In the genomic region with DNA sequence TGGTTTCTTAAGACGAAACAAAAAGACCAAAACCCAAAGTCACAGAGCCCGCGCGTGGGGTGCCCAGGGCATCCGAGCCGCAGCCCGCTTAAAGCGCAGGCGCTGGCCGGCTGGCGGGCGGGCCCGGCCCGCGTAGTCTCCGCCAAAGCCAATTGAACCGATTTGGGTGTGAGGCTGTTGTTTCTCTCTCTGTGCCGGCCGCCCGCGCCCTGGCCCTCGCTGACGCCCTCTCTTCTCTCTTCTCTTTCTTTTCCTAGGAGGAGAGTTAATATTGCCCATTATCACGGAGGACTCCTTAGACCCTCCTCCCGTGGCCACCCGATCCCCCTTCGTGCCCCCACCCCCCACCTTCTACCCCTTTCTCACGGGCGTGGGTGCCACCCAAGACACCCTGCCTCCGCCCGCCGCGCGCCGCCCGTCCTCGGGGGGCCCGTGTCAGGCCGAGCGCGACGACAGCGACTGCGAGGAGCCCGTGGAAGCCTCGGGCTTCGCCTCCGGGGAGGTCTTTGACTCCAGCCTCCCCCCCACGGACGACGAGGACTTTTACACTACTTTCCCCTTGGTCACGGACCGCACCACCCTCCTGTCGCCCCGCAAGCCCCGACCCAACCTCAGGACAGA, we compare ENCODE assay signal across 9 mouse cellular contexts. TPM values are rescaled to one million over a fixed set of nuclear protein-coding genes. Genes with fewer than 3 reads are reported as not detected.
A peak's percentile ranks its signal among the peaks of the same experiment; 100 is the strongest.
DNase-seq lines count a peak whose midpoint lies in the region; ATAC-seq and TF ChIP-seq lines count a peak whose summit lies in the region.
"Had no signal": no experiment of that assay in that cellular context is flagged by ENCODE, and none has a peak within 500 bp of the region (broad histone marks: within the 10 kb centered on the region; RNA-seq: fewer than 3 reads in every experiment).

No protein-coding gene starts in this region.

- peak; percentile 97 for DNase-seq in heart, adult 11 months
- DNase-seq in heart, postnatal 25 days (ENCODE audit: low spot score), result no peak
- DNase-seq in brain, adult 2 months (ENCODE audit: low read depth, low spot score), result peak; percentile 67
- DNase-seq in kidney, postnatal 0 days (ENCODE audit: low spot score), result peak; percentile 64
- peak; percentile 94 for DNase-seq in midbrain, embryonic 11.5 days (ENCODE audit: low spot score, missing footprints)
- no peak for DNase-seq in thymus, adult 2 months

- intact Hi-C loops in heart, postnatal 25 days (cut with DNase I), result no loop called here

- no peaks in the 10 kb centered on the region for H3K9me3 ChIP-seq in heart, embryonic 11.5 days (replicated peaks; ENCODE audit: control insufficient read depth, low read length)
- H3K9me3 ChIP-seq in kidney, postnatal 0 days (replicated peaks; ENCODE audit: low read length), result no peaks in the 10 kb centered on the region
- no peaks in the 10 kb centered on the region for H3K9me3 ChIP-seq in midbrain, embryonic 11.5 days (ENCODE audit: control insufficient read depth, low read length)

- peak overlapping the region; percentile 49 for H3K4me3 ChIP-seq in heart, embryonic 11.5 days (ENCODE audit: low read depth, low read length)
- peak overlapping the region; percentile 44 for H3K4me3 ChIP-seq in kidney, postnatal 0 days (replicated peaks; ENCODE audit: low read depth, low read length)
- peak overlapping the region; percentile 42 for H3K4me3 ChIP-seq in midbrain, embryonic 11.5 days (ENCODE audit: low read depth, low read length)
- H3K4me3 ChIP-seq in thymus, adult 2 months (ENCODE audit: control insufficient read depth, insufficient read depth, low read length), result no peak overlapping the region

- TF ChIP-seq POLR2A in thymus, adult 2 months (IDR thresholded peaks at IDR 0.05; ENCODE audit: control insufficient read depth, extremely low read depth, insufficient read depth, low read length, poor library complexity), result no peak

- H3K27me3 ChIP-seq in heart, embryonic 11.5 days (ENCODE audit: control insufficient read depth, insufficient read depth, low read length), result peaks cover 45% of the 10 kb centered on the region
- no peaks in the 10 kb centered on the region for H3K27me3 ChIP-seq in kidney, postnatal 0 days (ENCODE audit: insufficient read depth, low read length)
- no peaks in the 10 kb centered on the region; the same call in 1 of the 2 replicates for H3K27me3 ChIP-seq in midbrain, embryonic 11.5 days (ENCODE audit: control insufficient read depth, insufficient read depth, low read length)
- H3K27me3 ChIP-seq in thymus, adult 2 months (ENCODE audit: control insufficient read depth, insufficient read depth, low read length), result peaks cover 12% of the 10 kb centered on the region

- under 1% methylated on average over 45 of the region's 56 CpGs for WGBS in heart, embryonic 11.5 days (ENCODE audit: insufficient replicate concordance)
- under 1% methylated on average over 56 of the region's 56 CpGs for WGBS in kidney, postnatal 0 days
- WGBS in midbrain, embryonic 11.5 days, result under 1% methylated on average over 53 of the region's 56 CpGs
- WGBS in thymus, adult 2 months, result 2% methylated on average over 56 of the region's 56 CpGs

- peak overlapping the region; percentile 63 for H3K9ac ChIP-seq in heart, embryonic 11.5 days (ENCODE audit: low read depth, low read length)
- peak overlapping the region; percentile 61 for H3K9ac ChIP-seq in kidney, postnatal 0 days (ENCODE audit: low read depth, low read length)
- peak overlapping the region; percentile 85 for H3K9ac ChIP-seq in midbrain, embryonic 11.5 days (ENCODE audit: low read length)

- no peak for TF ChIP-seq CTCF in kidney, postnatal 0 days (IDR thresholded peaks at IDR 0.05; ENCODE audit: low read depth)
- TF ChIP-seq CTCF in thymus, adult 2 months (IDR thresholded peaks at IDR 0.05; ENCODE audit: borderline replicate concordance, control insufficient read depth, extremely low read depth, insufficient read depth, low read length, poor library complexity), result no peak

- H3K4me2 ChIP-seq in heart, embryonic 11.5 days, result peak overlapping the region; percentile 87
- peak overlapping the region; percentile 79 for H3K4me2 ChIP-seq in kidney, postnatal 0 days (ENCODE audit: low read length)
- H3K4me2 ChIP-seq in midbrain, embryonic 11.5 days, result peak overlapping the region; percentile 89

- H3K36me3 ChIP-seq in heart, embryonic 11.5 days (ENCODE audit: control insufficient read depth, insufficient read depth, low read length), result no peaks in the 10 kb centered on the region
- no peaks in the 10 kb centered on the region for H3K36me3 ChIP-seq in kidney, postnatal 0 days (ENCODE audit: insufficient read depth, low read length)
- H3K36me3 ChIP-seq in midbrain, embryonic 11.5 days (ENCODE audit: control insufficient read depth, insufficient read depth, low read length), result no peaks in the 10 kb centered on the region
- no peaks in the 10 kb centered on the region for H3K36me3 ChIP-seq in thymus, adult 2 months (ENCODE audit: control insufficient read depth, insufficient read depth, low read length)

- no peak overlapping the region for H3K27ac ChIP-seq in heart, embryonic 11.5 days (ENCODE audit: low read depth, low read length)
- H3K27ac ChIP-seq in kidney, postnatal 0 days, result peak overlapping the region; percentile 70; the same call in 1 of the 2 replicates
- H3K27ac ChIP-seq in midbrain, embryonic 11.5 days (ENCODE audit: low read depth, low read length), result no peak overlapping the region
- no peak overlapping the region for H3K27ac ChIP-seq in thymus, adult 2 months (ENCODE audit: control insufficient read depth, insufficient read depth, low read length)

- peaks cover 13% of the 10 kb centered on the region for H3K4me1 ChIP-seq in heart, embryonic 11.5 days (ENCODE audit: control insufficient read depth, insufficient read depth, low read length)
- peaks cover 9% of the 10 kb centered on the region; the same call in 1 of the 2 replicates for H3K4me1 ChIP-seq in kidney, postnatal 0 days (replicated peaks; ENCODE audit: insufficient read depth, low read length)
- peaks cover 36% of the 10 kb centered on the region for H3K4me1 ChIP-seq in midbrain, embryonic 11.5 days (ENCODE audit: control insufficient read depth, insufficient read depth, low read length)
- peaks cover 3% of the 10 kb centered on the region; the same call in 1 of the 2 replicates for H3K4me1 ChIP-seq in thymus, adult 2 months (replicated peaks; ENCODE audit: control insufficient read depth, insufficient read depth, low read length)

- ATAC-seq in heart, embryonic 11.5 days (replicated peaks; ENCODE audit: insufficient number of reproducible peaks, low FRiP score, low TSS enrichment), result no peak
- ATAC-seq in kidney, postnatal 0 days (replicated peaks; ENCODE audit: low FRiP score, low read depth), result no peak
- ATAC-seq in midbrain, embryonic 11.5 days (ENCODE audit: low FRiP score), result 0 out of 2 replicates have a peak, but pooled peaks have one; percentile 14
- ATAC-seq in CD4-positive, CD25-positive, alpha-beta regulatory T cell, adult 4 months, result no peak

RNA-seq across cellular contexts. Expression of gene Slc22a12, which starts 11.7 kb away (rescaled TPM):
- total RNA-seq in heart, postnatal 25 days (2021), result not detected
- not detected in 2 replicates for polyA plus RNA-seq in heart, embryonic 11.5 days (2014; fragmentation: Nextera tagmentation; extraction: Ambion mirVana)
- polyA plus RNA-seq in kidney, postnatal 0 days (2015; fragmentation: Nextera tagmentation; extraction: Ambion mirVana), result 21.8 and 31.4 TPM in 2 replicates
- not detected in 2 replicates for polyA plus RNA-seq in midbrain, embryonic 11.5 days (2014; fragmentation: Nextera tagmentation; extraction: Ambion mirVana)
- polyA plus RNA-seq in CD4-positive, CD25-positive, alpha-beta regulatory T cell, adult 4 months (2017; shearing (Covaris generic)), result not detected
- polyA plus RNA-seq in thymus, adult 2 months (2012; rRNA removed), result 0.19 and 0.74 TPM in 2 replicates
- total RNA-seq: hematopoietic stem cell, adult 5-6 weeks had no signal

Comparison
In these comparisons a context has a peak if more than half of its experiments do, and no peak if none do; other contexts are left out.
1. DNase-seq: peak in heart, adult 11 months (single experiment), brain, adult 2 months (single experiment), kidney, postnatal 0 days (single experiment) and midbrain, embryonic 11.5 days (single experiment); none in heart, postnatal 25 days (single experiment) and thymus, adult 2 months (single experiment).
2. RNA of gene Slc22a12, which starts 11.7 kb away (polyA plus RNA-seq): 21.8 to 31.4 TPM in kidney, postnatal 0 days; 0.19 to 0.74 TPM in thymus, adult 2 months, not detected in heart, embryonic 11.5 days, not detected in midbrain, embryonic 11.5 days and not detected in CD4-positive, CD25-positive, alpha-beta regulatory T cell, adult 4 months; every median in the first group is over 10 times any median in the second.
3. Peak in every context shown above with its lines, with median percentiles within 50 percentile points of each other: H3K4me2 ChIP-seq and H3K9ac ChIP-seq.